Comparison of ENCODE assay signal across 20 mouse cellular contexts in genomic region chr3:129198627-129198903, GRCm38 (mm10). TPM values are rescaled to one million over a fixed set of nuclear protein-coding genes. Genes with fewer than 3 reads are reported as not detected.
A peak's percentile ranks its signal among the peaks of the same experiment; 100 is the strongest.
DNase-seq lines count a peak whose midpoint lies in the region; ATAC-seq lines count a peak whose summit lies in the region.
"Had no signal": no experiment of that assay in that cellular context is flagged by ENCODE, and none has a peak within 500 bp of the region (broad histone marks: within the 10 kb centered on the region; RNA-seq: fewer than 3 reads in every experiment).

No protein-coding gene starts in this region.

- ATAC-seq in midbrain, embryonic 15.5 days (replicated peaks), result no peak
- ATAC-seq in limb, embryonic 11.5 days (ENCODE audit: insufficient number of reproducible peaks, low FRiP score, low TSS enrichment, low read depth), result no peak

- no peak overlapping the region for H3K27ac ChIP-seq in midbrain, embryonic 10.5 days (replicated peaks)
- H3K27ac ChIP-seq in midbrain, embryonic 15.5 days, result no peak overlapping the region
- no peak overlapping the region for H3K27ac ChIP-seq in limb, embryonic 11.5 days (replicated peaks; ENCODE audit: low read depth, low read length)
- H3K27ac ChIP-seq: hindbrain, embryonic 14.5 days; kidney, postnatal 0 days; layer of hippocampus, adult 2 months; liver, embryonic 15.5 days; neural tube, embryonic 12.5 days had no signal

- under 1% methylated on average over 11 of the region's 11 CpGs for WGBS in midbrain, embryonic 10.5 days
- WGBS in midbrain, embryonic 15.5 days, result under 1% methylated on average over 11 of the region's 11 CpGs
- under 1% methylated on average over 11 of the region's 11 CpGs for WGBS in limb, embryonic 11.5 days

- H3K4me1 ChIP-seq in midbrain, embryonic 10.5 days, result peaks cover 58% of the 10 kb centered on the region
- H3K4me1 ChIP-seq in midbrain, embryonic 15.5 days, result peaks cover 17% of the 10 kb centered on the region
- peaks cover 7% of the 10 kb centered on the region; the same call in 1 of the 2 replicates for H3K4me1 ChIP-seq in limb, embryonic 11.5 days (ENCODE audit: control insufficient read depth, insufficient read depth, low read length)
- H3K4me1 ChIP-seq: liver, embryonic 15.5 days had no signal

- H3K9ac ChIP-seq in midbrain, embryonic 15.5 days, result no peak overlapping the region
- no peak overlapping the region for H3K9ac ChIP-seq in limb, embryonic 11.5 days (ENCODE audit: low read length)
- H3K9ac ChIP-seq: forebrain, postnatal 0 days; hindbrain, embryonic 14.5 days; liver, embryonic 15.5 days; neural tube, embryonic 12.5 days had no signal

- H3K4me3 ChIP-seq in midbrain, embryonic 10.5 days, result peak overlapping the region; percentile 59; the same call in 1 of the 2 replicates
- no peak overlapping the region for H3K4me3 ChIP-seq in midbrain, embryonic 15.5 days
- no peak overlapping the region for H3K4me3 ChIP-seq in limb, embryonic 11.5 days (ENCODE audit: low read depth, low read length)
- H3K4me3 ChIP-seq: layer of hippocampus, adult 2 months; liver, embryonic 15.5 days; neural tube, embryonic 12.5 days had no signal

- H3K36me3 ChIP-seq in midbrain, embryonic 10.5 days, result no peaks in the 10 kb centered on the region
- H3K36me3 ChIP-seq in midbrain, embryonic 15.5 days (replicated peaks), result no peaks in the 10 kb centered on the region
- H3K36me3 ChIP-seq in limb, embryonic 11.5 days (ENCODE audit: control insufficient read depth, insufficient read depth, low read length), result no peaks in the 10 kb centered on the region
- H3K36me3 ChIP-seq: liver, embryonic 15.5 days; neural tube, embryonic 12.5 days had no signal

- peak; percentile 23 for DNase-seq in embryo, embryonic 9.5 days (ENCODE audit: extremely low spot score)
- DNase-seq in embryo, embryonic 10 days (ENCODE audit: low spot score), result no peak
- DNase-seq in midbrain, embryonic 10.5 days (ENCODE audit: low spot score), result peak; percentile 30
- peak; percentile 51 for DNase-seq in limb, embryonic 11.5 days (ENCODE audit: low spot score)
- DNase-seq in retina, postnatal 1 day, result peak; percentile 10
- no peak for DNase-seq in adrenal gland, postnatal 25 days
- no peak for DNase-seq in lung, postnatal 4 days
- DNase-seq: adrenal gland, adult 2 months; cerebellum, adult 11 months; kidney, adult 11 months; thymus, postnatal 25 days had no signal

- H3K4me2 ChIP-seq in midbrain, embryonic 15.5 days, result no peak overlapping the region
- no peak overlapping the region for H3K4me2 ChIP-seq in limb, embryonic 11.5 days (ENCODE audit: low read depth, severe bottlenecking)

- H3K9me3 ChIP-seq in midbrain, embryonic 10.5 days (replicated peaks), result no peaks in the 10 kb centered on the region
- no peaks in the 10 kb centered on the region for H3K9me3 ChIP-seq in midbrain, embryonic 15.5 days
- no peaks in the 10 kb centered on the region for H3K9me3 ChIP-seq in limb, embryonic 11.5 days (ENCODE audit: control insufficient read depth, low read length)
- H3K9me3 ChIP-seq: liver, embryonic 15.5 days; neural tube, embryonic 12.5 days had no signal

- H3K27me3 ChIP-seq in midbrain, embryonic 10.5 days (ENCODE audit: low read depth, poor library complexity, severe bottlenecking), result peaks cover 98% of the 10 kb centered on the region
- H3K27me3 ChIP-seq in midbrain, embryonic 15.5 days (replicated peaks), result peaks cover 72% of the 10 kb centered on the region
- peaks cover 77% of the 10 kb centered on the region for H3K27me3 ChIP-seq in limb, embryonic 11.5 days (ENCODE audit: control insufficient read depth, insufficient read depth, low read length)

RNA-seq across cellular contexts. Expression of gene Pitx2, which starts 1.1 kb away (rescaled TPM):
- polyA plus RNA-seq in midbrain, embryonic 10.5 days (2016; fragmentation: Nextera tagmentation; extraction: Ambion mirVana), result 27.8 and 47.0 TPM in 2 replicates
- polyA plus RNA-seq in midbrain, embryonic 15.5 days (2015; fragmentation: Nextera tagmentation; extraction: Ambion mirVana), result 41.0 and 60.5 TPM in 2 replicates
- 37.6 and 43.1 TPM in 2 replicates for polyA plus RNA-seq in limb, embryonic 11.5 days (2014; fragmentation: Nextera tagmentation; extraction: Ambion mirVana)
- 0.21 and 0.71 TPM in 2 replicates for total RNA-seq in adrenal gland, postnatal 25 days (2021)
- total RNA-seq: granulocyte monocyte progenitor cell, adult 5-6 weeks; layer of hippocampus, adult 2 months; left cerebral cortex, adult 18-20 months had no signal

Comparison
In these comparisons a context has a peak if more than half of its experiments do, and no peak if none do; other contexts are left out.
1. DNase-seq: peak in embryo, embryonic 9.5 days (single experiment), midbrain, embryonic 10.5 days (single experiment), limb, embryonic 11.5 days (single experiment) and retina, postnatal 1 day (single experiment); none in embryo, embryonic 10 days (single experiment), adrenal gland, postnatal 25 days (single experiment) and lung, postnatal 4 days (0 of 2).